Mouse (Mus musculus) right cerebral cortex, postnatal 10 days (tissue): ENCODE measurements around the gene Gal3st2b.
"Not testable (repeated sequence)": the region's sequence is repeated elsewhere in the genome, so short reads cannot be mapped to it uniquely, and the experiment has no call there.

ENCODE experiments used
- DNase-seq, 2 experiments: peaks; one replicate each; pipeline ENCODE4 v3.0.0; 2021; ENCODE audit warnings: low spot score in 2 of 2

Gal3st2b gene

GRCm38 (mm10) chr1:93918011-93918410 is at the start of gene Gal3st2b:
Gal3st2b (plus strand) TSS chr1:93918311.
- DNase-seq = not testable (repeated sequence)

DNA sequence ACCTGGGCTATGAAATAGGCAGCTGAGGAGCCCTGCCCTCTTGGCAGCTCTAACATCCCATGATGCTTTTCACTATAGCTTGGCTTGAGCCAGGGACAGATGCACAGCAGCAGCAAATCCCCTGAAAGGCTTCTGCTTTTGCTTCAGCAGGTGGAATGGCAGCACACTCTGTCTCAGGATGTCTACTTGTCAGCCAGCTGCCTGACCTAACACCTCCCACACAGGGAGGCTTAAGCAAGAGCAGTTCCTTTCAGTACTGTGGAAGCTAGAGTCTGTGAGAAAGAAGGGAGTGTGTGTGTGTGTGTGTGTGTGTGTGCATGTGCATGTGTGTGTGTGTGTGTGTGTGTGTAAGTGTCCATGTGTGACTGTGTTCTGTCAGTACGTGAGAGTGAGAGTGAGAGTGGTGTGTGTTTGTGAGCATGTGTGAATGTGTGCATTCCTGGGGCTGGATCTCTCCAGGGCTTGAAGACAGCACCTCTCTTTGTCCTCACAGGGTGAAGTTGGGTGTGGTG is 46.5 kb upstream of the Gal3st2b start:
- not testable (repeated sequence) for DNase-seq

DNA sequence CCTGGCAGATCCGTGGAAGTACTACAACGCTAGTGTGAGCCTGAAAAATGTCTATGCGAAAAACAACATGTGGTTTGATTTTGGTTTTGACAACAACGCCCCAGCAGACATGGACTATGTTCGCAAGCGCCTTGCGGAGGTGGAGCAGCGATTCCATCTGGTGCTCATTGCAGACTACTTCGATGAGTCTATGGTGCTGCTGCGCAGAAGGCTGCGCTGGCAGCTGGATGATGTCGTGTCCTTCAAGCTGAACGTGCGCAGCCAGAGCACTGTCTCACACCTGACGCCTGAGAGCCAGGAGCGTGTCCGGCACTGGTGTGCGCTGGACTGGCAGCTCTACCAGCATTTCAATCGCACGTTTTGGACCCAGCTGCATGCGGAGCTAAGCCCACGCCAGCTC is 43.7 kb upstream of the Gal3st2b start:
- DNase-seq = not testable (repeated sequence)

GRCm38 (mm10) chr1:93881778-93882177 is 36.3 kb upstream of the Gal3st2b start:
- not testable (repeated sequence) for DNase-seq

DNA sequence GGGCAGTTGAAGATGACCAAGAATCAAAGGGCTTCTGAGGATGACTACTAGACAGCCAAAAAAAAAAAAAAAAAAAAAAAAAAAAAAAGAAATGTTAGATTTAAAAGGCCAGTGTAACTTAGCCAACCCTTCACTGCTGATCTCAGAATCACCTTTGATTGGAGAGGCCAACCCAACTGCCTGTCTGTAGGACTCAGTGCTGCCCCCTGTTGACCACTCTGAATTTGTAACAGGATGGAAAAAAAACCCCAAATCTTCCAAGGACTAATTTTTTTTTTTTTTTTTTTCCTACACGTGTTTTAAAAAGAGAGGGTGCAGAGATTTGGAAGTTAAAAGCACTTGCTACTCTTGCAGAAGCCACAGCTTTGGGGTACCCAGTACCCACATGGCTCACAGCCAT is 27.2 kb upstream of the Gal3st2b start:
- not testable (repeated sequence) for DNase-seq

DNA sequence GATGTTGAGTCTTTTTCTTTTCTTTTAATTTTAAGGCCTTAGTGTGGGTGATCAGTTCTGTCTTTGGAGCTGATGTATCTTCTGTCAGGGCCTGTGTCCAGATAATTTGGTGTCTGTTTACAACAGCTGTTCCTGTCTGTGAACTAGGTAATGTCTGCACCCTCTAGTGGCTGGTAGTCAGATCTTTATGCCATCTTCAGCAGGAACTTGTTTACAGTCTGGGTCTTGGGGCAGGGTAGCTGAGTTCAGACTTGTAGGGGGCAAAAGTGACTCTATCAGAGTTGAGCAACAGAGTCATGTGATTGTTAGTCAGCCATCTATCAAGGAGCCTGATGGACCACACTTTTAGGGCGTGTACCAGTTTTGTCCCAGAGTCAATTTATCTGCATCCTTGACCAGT is 20.7 kb upstream of the Gal3st2b start:
- DNase-seq = not testable (repeated sequence)

GRCm38 (mm10) chr1:93901291-93901690 is 16.8 kb upstream of the Gal3st2b start:
- DNase-seq = not testable (repeated sequence)

DNA sequence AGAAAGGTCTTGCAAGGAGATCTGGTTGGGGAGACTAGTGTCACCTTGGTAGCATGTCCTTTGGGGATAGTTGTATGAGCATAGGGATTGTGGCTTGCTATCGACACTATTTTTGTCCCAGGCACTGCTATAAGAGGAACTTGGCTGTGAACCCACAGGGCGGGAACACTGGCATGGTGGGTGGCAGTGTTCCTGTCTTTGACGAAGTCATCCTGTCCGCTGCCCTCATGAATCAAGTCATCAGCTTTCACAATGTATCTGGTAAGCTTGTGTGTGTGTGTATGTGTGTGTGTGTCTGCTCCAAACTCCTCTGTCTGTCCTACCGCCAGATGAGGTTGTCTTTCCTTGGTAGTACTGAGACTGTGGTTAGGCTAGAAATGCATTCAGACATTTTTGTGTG is 11.4 kb upstream of the Gal3st2b start:
- not testable (repeated sequence) for DNase-seq

DNA sequence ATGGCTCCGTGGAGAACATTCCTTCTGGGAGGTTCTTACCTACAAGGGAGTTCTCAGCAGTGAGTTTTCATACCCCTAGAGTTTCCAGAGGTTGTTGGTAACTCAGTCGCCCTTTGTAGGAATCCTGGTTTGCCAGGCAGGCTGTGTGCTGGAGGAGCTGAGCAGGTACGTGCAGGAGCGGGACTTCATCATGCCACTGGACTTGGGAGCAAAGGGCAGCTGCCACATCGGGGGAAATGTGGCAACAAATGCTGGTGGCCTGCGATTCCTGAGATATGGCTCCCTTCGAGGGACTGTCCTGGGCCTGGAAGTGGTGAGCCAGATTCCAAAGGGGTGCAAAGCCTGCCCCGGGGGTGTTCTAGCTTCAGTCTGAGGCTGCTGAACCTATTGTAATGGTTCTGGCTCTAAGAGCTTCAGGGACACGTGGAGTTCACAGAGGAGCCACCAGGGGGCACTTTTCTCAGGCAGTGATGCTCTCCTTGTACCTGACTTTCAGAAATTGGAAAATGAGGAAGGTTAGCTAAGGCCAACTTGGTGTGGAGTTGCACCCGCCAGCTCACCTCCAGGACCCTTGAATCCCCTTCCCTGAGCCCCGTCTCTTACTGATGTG is 9.0 kb upstream of the Gal3st2b start:
- not testable (repeated sequence) for DNase-seq

DNA sequence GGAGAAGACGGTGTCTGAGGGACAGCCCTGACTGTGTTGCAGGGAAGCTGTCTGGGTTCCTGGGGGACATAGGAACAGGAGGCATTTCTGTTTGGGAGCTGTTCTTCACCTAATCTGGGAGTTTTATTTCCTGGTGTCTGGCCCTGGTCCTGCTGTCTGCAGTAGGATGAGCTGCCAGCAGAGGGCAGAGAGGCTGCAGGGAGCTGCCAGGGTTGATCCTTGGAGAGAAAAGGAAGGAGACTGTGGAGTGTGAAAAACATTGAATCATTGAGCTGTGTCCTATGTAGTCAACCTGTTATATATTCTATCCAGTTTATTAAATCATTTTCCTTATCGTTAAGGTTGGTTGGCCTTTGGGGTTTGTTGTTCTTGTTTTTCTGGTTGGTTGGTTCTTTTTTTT is 6.2 kb upstream of the Gal3st2b start:
- DNase-seq = not testable (repeated sequence)

GRCm38 (mm10) chr1:93917160-93917559 is 951 bp upstream of the Gal3st2b start:
- not testable (repeated sequence) for DNase-seq

DNA sequence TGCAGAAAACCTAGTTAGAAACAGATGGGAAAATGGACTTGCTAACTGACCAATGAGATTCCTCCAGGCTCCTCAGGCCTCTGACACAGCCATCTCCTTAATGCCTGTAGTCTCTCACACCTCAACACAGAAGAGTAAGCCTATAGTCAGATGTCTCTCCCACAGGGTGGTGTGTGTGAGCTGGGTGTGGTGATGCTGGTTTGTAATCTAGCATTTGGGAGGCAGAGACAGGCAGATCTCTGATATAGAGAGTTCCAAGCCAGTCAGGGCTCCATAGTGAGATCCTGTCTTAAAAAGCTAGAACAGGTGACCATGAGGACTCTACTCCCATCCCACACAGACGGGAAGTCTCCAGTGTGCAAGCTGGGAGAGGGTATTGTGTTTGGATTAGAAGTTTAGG is 664 bp downstream of the Gal3st2b start:
- not testable (repeated sequence) for DNase-seq

DNA sequence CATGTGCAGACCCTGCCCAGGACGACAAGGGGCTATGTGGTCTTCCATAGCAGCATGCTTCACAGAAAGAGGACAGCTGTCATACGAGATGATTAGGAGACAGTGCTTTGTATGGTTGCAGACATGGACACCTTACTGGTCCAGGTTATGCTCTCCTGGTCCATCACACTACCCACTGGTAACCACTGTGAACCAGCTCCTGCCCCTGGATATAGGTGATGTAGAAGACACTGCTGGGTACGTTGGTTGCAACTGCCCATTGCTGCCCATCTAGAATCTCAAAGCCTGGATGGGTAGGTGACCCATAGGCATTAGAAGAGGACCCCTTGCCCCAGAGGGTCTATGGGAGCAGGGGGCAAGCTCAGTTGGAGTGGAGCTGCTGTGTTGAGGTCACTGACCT is 1.2 kb downstream of the Gal3st2b start:
- not testable (repeated sequence) for DNase-seq

- not testable (repeated sequence) for DNase-seq
Measured at GRCm38 (mm10) chr1:93922609-93923008, 4.5 kb downstream of the Gal3st2b start.

GRCm38 (mm10) chr1:93923098-93923497 is 5.0 kb downstream of the Gal3st2b start:
- DNase-seq = not testable (repeated sequence)

GRCm38 (mm10) chr1:93935378-93935777 is 17.3 kb downstream of the Gal3st2b start:
- not testable (repeated sequence) for DNase-seq

DNA sequence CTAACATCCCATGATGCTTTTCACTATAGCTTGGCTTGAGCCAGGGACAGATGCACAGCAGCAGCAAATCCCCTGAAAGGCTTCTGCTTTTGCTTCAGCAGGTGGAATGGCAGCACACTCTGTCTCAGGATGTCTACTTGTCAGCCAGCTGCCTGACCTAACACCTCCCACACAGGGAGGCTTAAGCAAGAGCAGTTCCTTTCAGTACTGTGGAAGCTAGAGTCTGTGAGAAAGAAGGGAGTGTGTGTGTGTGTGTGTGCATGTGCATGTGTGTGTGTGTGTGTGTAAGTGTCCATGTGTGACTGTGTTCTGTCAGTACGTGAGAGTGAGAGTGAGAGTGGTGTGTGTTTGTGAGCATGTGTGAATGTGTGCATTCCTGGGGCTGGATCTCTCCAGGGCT is 19.7 kb downstream of the Gal3st2b start:
- DNase-seq = peak in 1 of 2 experiments; percentile 49

GRCm38 (mm10) chr1:93938415-93938814 is 20.3 kb downstream of the Gal3st2b start:
- DNase-seq = not testable (repeated sequence)

DNA sequence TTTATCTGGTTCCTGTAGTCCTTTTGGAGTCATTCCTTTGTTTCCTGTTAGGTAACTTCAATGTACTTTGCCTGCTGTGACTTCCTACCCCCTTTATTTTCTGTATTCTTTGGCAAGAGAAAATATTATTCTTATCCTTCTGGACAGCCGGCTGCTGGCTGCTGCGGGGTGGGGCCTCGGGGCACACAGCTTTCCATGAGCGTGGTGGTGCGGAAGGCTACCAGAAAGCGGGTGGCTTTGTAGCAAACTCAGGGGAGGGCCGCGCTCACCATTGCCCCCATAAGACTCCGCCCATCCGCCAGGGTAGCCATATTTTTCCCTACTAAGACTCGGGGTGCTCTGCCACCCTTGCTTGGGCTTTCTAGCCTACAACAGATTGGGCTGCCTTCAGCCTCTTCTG is 31.0 kb downstream of the Gal3st2b start:
- not testable (repeated sequence) for DNase-seq

- DNase-seq = not testable (repeated sequence)
Measured at GRCm38 (mm10) chr1:93966489-93966888, 48.4 kb downstream of the Gal3st2b start.

DNA sequence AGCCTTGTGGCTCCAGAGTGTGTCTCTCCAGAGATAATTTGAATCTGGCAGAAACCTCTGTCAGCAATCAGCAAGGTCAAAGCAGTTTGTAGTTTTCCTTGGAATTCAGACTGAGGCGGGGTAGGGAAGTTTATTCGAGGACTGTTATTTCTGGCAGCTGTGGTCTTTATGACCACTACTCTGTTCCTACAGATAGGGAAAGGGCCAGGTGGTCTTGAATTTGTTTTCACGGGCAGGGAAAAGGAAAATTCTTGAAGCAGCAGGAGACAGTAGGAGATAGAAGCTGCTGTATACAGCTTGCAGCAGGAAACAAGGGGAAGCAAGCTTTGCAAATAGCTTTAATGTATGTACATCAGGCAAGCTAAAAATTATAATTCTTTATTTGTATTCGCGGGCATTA is 52.3 kb downstream of the Gal3st2b start:
- not testable (repeated sequence) for DNase-seq

GRCm38 (mm10) chr1:93970797-93971196 is 52.7 kb downstream of the Gal3st2b start:
- DNase-seq = not testable (repeated sequence)

DNA sequence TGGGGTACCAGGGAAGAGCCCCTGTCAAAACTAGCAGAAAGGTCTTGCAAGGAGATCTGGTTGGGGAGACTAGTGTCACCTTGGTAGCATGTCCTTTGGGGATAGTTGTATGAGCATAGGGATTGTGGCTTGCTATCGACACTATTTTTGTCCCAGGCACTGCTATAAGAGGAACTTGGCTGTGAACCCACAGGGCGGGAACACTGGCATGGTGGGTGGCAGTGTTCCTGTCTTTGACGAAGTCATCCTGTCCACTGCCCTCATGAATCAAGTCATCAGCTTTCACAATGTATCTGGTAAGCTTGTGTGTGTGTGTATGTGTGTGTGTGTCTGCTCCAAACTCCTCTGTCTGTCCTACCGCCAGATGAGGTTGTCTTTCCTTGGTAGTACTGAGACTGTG is 57.7 kb downstream of the Gal3st2b start:
- not testable (repeated sequence) for DNase-seq

- DNase-seq = not testable (repeated sequence)
Measured at GRCm38 (mm10) chr1:93978287-93978686, 60.2 kb downstream of the Gal3st2b start.
